Mouse (Mus musculus) kidney, embryonic 14.5 days (tissue): Measurements from ENCODE around the gene Lrrc47. TPM values are rescaled to one million over a fixed set of nuclear protein-coding genes. Genes with fewer than 3 reads are reported as not detected.

Experiments
- ATAC-seq: fragments of 200-750 bp; cut with Nextera tagmentation; 2 replicates; pipeline ENCODE4 v1.8.0; 2017; ENCODE audit warnings: moderate number of reproducible peaks, mild to moderate bottlenecking, moderate TSS enrichment, moderate library complexity; ENCODE audit not compliant: low FRiP score, low TSS enrichment
- H3K27ac ChIP-seq: fragments of 300-500 bp; sonication (generic); 2 replicates; pipeline ENCODE4 v1.5.1; 2014; ENCODE audit warnings: low read depth, mild to moderate bottlenecking, low read length, moderate library complexity, mixed read lengths
- H3K27me3 ChIP-seq: fragments of 300-500 bp; sonication (generic); 2 replicates; pipeline ENCODE4 v1.6.1; 2014; ENCODE audit warnings: mild to moderate bottlenecking, low read length; ENCODE audit not compliant: control insufficient read depth, insufficient read depth
- H3K36me3 ChIP-seq: fragments of 300-500 bp; sonication (generic); 2 replicates; pipeline ENCODE4 v1.6.1; 2014; ENCODE audit warnings: low read length, mixed read lengths; ENCODE audit not compliant: control insufficient read depth, insufficient read depth
- H3K4me1 ChIP-seq: fragments of 300-500 bp; sonication (generic); 2 replicates; pipeline ENCODE4 v1.6.1; 2014; ENCODE audit warnings: low read length, mixed read lengths; ENCODE audit not compliant: control insufficient read depth, insufficient read depth
- H3K4me2 ChIP-seq: fragments of 300-500 bp; sonication (generic); replicated peaks from 2 replicates; pipeline ENCODE4 v1.6.1; 2014; ENCODE audit warnings: low read depth, mild to moderate bottlenecking, low read length
- H3K4me3 ChIP-seq: fragments of 300-500 bp; sonication (generic); 2 replicates; pipeline ENCODE4 v1.5.1; 2014; ENCODE audit warnings: mild to moderate bottlenecking, low read length
- H3K9ac ChIP-seq: fragments of 300-500 bp; sonication (generic); 2 replicates; pipeline ENCODE4 v1.6.1; 2014; ENCODE audit warnings: low read depth, mild to moderate bottlenecking, low read length, moderate library complexity
- H3K9me3 ChIP-seq: fragments of 300-500 bp; sonication (generic); 2 replicates; pipeline ENCODE4 v1.6.1; 2016; ENCODE audit warnings: low read length; ENCODE audit not compliant: control insufficient read depth
- WGBS: fragments of 180-500 bp; shearing (Covaris S2); extraction: QIAGEN DNeasy Blood & Tissue Kit; methylation state at CpG from one replicate; pipeline ENCODE4 v1.1.7; 2014; 5-methylcytosine and 5-hydroxymethylcytosine counted together
- polyA plus RNA-seq: library from polyadenylated mRNA; unstranded; fragments of >200 nt; fragmentation: Nextera tagmentation; extraction: Ambion mirVana; gene quantifications from 2 replicates; pipeline ENCODE4 v1.2.1, GENCODE M21; 2014

The Lrrc47 gene
- polyA plus RNA-seq, 1 experiment from 2014 or later = 12.1 TPM

DNA sequence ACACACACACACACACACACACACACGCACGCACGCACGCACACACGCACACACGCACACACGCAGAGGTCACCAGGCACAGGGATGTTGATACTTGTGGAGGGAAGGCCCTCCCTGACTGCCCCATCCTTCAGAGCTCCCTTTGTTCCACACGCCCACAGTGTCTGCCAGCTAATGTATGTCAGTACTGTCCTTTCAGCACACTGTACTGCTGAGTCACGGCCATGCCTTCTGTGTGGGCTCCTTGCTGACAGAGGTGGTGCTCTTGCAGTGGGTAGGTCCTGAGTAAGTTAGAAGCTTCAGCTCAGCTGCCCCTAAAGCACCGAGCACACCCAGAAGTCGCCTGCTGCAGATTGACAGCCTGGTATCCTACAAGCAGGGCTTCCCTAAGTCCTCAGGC is 31.1 kb upstream of the Lrrc47 start:
- H3K4me3 ChIP-seq = no peak overlapping the region
- no peaks in the 10 kb centered on the region for H3K27me3 ChIP-seq
- no peak overlapping the region for H3K9ac ChIP-seq
- H3K4me1 ChIP-seq = peaks cover 9% of the 10 kb centered on the region; the same call in 1 of the 2 replicates
- peaks cover 60% of the 10 kb centered on the region for H3K36me3 ChIP-seq
- WGBS = 92% methylated on average over 11 of the region's 11 CpGs
- no peaks in the 10 kb centered on the region for H3K9me3 ChIP-seq
- no peak overlapping the region for H3K27ac ChIP-seq
- no peak for ATAC-seq
- no peak overlapping the region for H3K4me2 ChIP-seq

DNA sequence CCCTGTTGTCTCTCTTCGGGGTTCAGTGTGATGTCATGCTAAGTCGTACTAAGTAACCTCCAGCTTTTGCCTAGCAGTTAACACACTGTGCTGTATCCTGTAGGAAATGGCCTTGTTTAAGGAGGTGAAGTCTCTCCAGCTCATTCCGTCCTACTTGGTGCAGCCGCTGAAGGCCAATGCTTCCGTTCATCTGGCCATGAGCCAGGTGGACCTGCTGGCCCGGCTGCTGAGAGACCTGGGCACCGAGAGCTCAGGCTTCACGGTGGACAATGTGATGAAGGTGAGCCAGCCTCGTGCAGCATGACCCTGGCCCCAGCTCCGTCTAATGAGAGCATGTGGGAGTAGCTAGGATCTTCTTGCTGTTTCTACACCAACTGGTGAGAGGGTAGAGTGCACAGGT is 18.8 kb upstream of the Lrrc47 start:
- H3K9ac ChIP-seq = no peak overlapping the region
- WGBS = 87% methylated on average over 10 of the region's 10 CpGs
- ATAC-seq = no peak
- H3K9me3 ChIP-seq = no peaks in the 10 kb centered on the region
- H3K27me3 ChIP-seq = no peaks in the 10 kb centered on the region
- peaks cover 82% of the 10 kb centered on the region for H3K36me3 ChIP-seq
- H3K4me2 ChIP-seq = no peak overlapping the region
- H3K27ac ChIP-seq = no peak overlapping the region
- no peak overlapping the region for H3K4me3 ChIP-seq
- H3K4me1 ChIP-seq = no peaks in the 10 kb centered on the region

GRCm38 (mm10) chr4:153993505-153993904 is 18.0 kb upstream of the Lrrc47 start:
- no peaks in the 10 kb centered on the region for H3K9me3 ChIP-seq
- no peaks in the 10 kb centered on the region for H3K27me3 ChIP-seq
- H3K4me1 ChIP-seq = no peaks in the 10 kb centered on the region
- peaks cover 82% of the 10 kb centered on the region for H3K36me3 ChIP-seq
- no peak overlapping the region for H3K9ac ChIP-seq
- no peak overlapping the region for H3K4me3 ChIP-seq
- ATAC-seq = no peak
- WGBS = 88% methylated on average over 8 of the region's 8 CpGs
- H3K4me2 ChIP-seq = no peak overlapping the region
- H3K27ac ChIP-seq = no peak overlapping the region

DNA sequence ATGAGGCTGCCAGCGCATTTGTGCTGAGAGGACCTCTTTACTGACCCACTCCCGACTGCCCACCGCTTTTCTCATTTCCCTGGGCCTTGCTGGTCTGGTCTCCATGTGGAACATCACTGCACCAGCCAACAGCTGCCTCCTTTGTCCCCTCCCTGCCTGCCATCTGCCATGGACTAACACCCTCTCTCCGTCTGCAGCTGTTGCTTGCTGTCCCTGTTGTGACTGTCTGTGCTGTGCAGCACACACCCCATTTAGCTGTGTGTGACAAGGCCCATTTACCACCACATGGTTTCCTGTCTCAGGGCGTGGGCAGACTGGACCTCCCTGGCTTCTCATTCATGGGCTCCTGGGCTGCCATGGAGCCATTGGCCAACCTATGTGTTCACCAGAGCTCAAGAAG is 6.0 kb upstream of the Lrrc47 start:
- Histone ChIP-seq H3K36me3 (peaks cover 37% of the 10 kb centered on the region), H3K4me3 (no peak overlapping the region), H3K27me3 (no peaks in the 10 kb centered on the region), H3K4me2 (no peak overlapping the region), H3K27ac (no peak overlapping the region), H3K9me3 (no peaks in the 10 kb centered on the region), H3K4me1 (no peaks in the 10 kb centered on the region), H3K9ac (no peak overlapping the region)
- 92% methylated on average over 5 of the region's 5 CpGs for WGBS
- no peak for ATAC-seq

DNA sequence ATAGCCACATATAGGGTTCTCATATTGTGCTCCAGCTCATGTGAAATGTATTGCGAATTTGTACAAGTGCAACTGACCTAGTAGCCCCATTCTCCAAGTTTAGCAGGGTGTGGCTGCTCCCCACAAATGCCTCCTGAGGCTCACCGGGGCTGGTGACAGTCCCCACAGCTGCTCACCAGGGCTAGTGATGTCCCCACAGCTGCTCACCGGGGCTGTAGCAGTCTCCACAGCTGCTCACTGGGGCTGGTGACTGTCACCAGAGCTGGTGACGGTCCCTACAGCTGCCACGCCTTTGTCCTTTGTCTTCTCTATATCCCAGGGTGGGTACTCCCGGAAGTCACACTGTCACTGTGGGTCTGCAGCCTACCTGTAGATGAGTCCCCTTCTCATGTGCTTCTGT is 5.3 kb upstream of the Lrrc47 start:
- Histone ChIP-seq H3K4me1 (no peaks in the 10 kb centered on the region), H3K4me2 (no peak overlapping the region), H3K27me3 (no peaks in the 10 kb centered on the region), H3K9ac (no peak overlapping the region), H3K36me3 (peaks cover 37% of the 10 kb centered on the region), H3K9me3 (no peaks in the 10 kb centered on the region), H3K27ac (no peak overlapping the region), H3K4me3 (no peak overlapping the region)
- ATAC-seq = no peak
- WGBS = 93% methylated on average over 6 of the region's 6 CpGs

DNA sequence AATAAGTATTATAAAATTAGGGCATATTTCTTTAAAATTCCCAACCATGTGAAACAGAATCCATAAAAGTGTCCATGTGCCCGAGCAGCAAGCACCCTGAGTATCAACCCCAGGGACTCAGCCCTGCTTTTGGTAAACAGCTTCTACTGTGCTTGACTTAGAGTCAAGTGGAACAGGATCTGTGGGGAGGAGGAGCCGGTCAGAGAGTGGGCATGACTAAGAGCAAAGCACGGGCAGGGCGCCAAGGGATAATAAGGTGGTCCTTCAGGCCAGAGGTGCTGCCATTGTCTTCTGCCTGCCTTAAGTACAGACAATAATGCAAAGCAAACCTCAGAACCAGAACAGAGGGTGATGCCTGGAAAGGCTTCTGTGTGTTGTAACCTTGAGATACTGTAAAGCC is 3.8 kb upstream of the Lrrc47 start:
- Histone ChIP-seq H3K36me3 (peaks cover 30% of the 10 kb centered on the region), H3K9ac (no peak overlapping the region), H3K27me3 (no peaks in the 10 kb centered on the region), H3K9me3 (no peaks in the 10 kb centered on the region), H3K27ac (no peak overlapping the region), H3K4me2 (no peak overlapping the region), H3K4me3 (no peak overlapping the region), H3K4me1 (peaks cover 4% of the 10 kb centered on the region)
- WGBS = 80% methylated on average over 4 of the region's 4 CpGs
- no peak for ATAC-seq

GRCm38 (mm10) chr4:154010907-154011645 is 455 bp upstream of the Lrrc47 start:
- peak; percentile 54 for ATAC-seq
- Histone ChIP-seq H3K4me3 (peak overlapping the region; percentile 89), H3K4me1 (peaks cover 12% of the 10 kb centered on the region), H3K4me2 (peak overlapping the region; percentile 93), H3K36me3 (peaks cover 26% of the 10 kb centered on the region), H3K9me3 (no peaks in the 10 kb centered on the region), H3K27ac (no peak overlapping the region), H3K27me3 (no peaks in the 10 kb centered on the region), H3K9ac (peak overlapping the region; percentile 90)
- WGBS = 30% methylated on average over 13 of the region's 13 CpGs

- ATAC-seq = no peak
- Histone ChIP-seq H3K27ac (no peak overlapping the region; the same call in 1 of the 2 replicates), H3K4me2 (peak overlapping the region; percentile 93), H3K27me3 (no peaks in the 10 kb centered on the region), H3K4me3 (peak overlapping the region; percentile 89), H3K9me3 (no peaks in the 10 kb centered on the region), H3K9ac (peak overlapping the region; percentile 90), H3K4me1 (peaks cover 12% of the 10 kb centered on the region), H3K36me3 (peaks cover 27% of the 10 kb centered on the region)
- 2% methylated on average over 55 of the region's 55 CpGs for WGBS
Measured at GRCm38 (mm10) chr4:154012132-154012882, 776 bp downstream of the Lrrc47 start.

DNA sequence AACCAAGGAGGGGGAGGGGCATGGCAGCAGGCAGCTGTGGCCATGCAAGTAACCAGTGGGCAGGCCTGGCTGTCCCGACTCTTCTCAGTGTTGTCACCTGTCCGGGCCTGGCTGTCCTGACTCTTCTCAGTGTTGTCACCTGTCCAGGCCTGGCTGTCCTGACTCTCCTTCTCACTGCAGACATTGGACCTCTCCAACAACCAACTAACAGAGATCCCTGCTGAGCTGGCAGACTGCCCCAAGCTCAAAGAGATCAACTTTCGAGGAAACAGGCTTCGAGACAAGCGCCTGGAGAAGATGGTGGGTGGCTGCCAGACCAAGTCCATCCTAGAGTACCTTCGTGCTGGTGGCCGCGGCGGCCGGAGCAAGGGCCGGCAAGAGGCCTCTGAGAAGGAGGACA is 3.9 kb downstream of the Lrrc47 start:
- ATAC-seq = no peak
- peaks cover 55% of the 10 kb centered on the region for H3K36me3 ChIP-seq
- peaks cover 12% of the 10 kb centered on the region for H3K4me1 ChIP-seq
- no peaks in the 10 kb centered on the region for H3K27me3 ChIP-seq
- no peak overlapping the region for H3K4me2 ChIP-seq
- H3K27ac ChIP-seq = no peak overlapping the region
- no peak overlapping the region for H3K4me3 ChIP-seq
- no peak overlapping the region for H3K9ac ChIP-seq
- WGBS = 96% methylated on average over 11 of the region's 11 CpGs
- H3K9me3 ChIP-seq = no peaks in the 10 kb centered on the region
